Mouse (Mus musculus) liver, adult 2 months (tissue): ENCODE measurements around the gene Cacnb4. TPM values are rescaled to one million over a fixed set of nuclear protein-coding genes. Genes with fewer than 3 reads are reported as not detected.

Experiments used
- DNase-seq: peaks from one replicate; pipeline ENCODE4 v3.0.0-alpha.2; 2011; ENCODE audit warnings: low read depth, low spot score; ENCODE audit errors: extremely low read depth
- H3K27ac ChIP-seq: fragments of 200-500 bp; replicated peaks from 2 replicates; pipeline ENCODE4 v1.5.1; 2012; ENCODE audit warnings: low read depth, mild to moderate bottlenecking, control low read depth, inconsistent platforms, low read length; ENCODE audit not compliant: insufficient read depth
- H3K27me3 ChIP-seq: fragments of 200-500 bp; 2 replicates; pipeline ENCODE4 v1.6.1; 2012; ENCODE audit warnings: mild to moderate bottlenecking, moderate library complexity, low read length, inconsistent platforms; ENCODE audit not compliant: control insufficient read depth, insufficient read depth
- H3K36me3 ChIP-seq: fragments of 200-500 bp; 2 replicates; pipeline ENCODE4 v1.6.1; 2012; ENCODE audit warnings: low read length, inconsistent platforms; ENCODE audit not compliant: control insufficient read depth, insufficient read depth
- H3K4me1 ChIP-seq: fragments of 200-500 bp; 2 replicates; pipeline ENCODE4 v1.6.1; 2011; ENCODE audit warnings: low read length; ENCODE audit not compliant: control insufficient read depth, insufficient read depth
- H3K4me3 ChIP-seq: fragments of 200-500 bp; 2 replicates; pipeline ENCODE4 v1.5.1; 2011; ENCODE audit warnings: low read depth, mild to moderate bottlenecking, control low read depth, low read length, moderate library complexity; ENCODE audit not compliant: insufficient read depth
- H3K79me2 ChIP-seq: fragments of 200-500 bp; 2 replicates; pipeline ENCODE4 v1.6.1; 2012; ENCODE audit warnings: inconsistent platforms, mild to moderate bottlenecking, low read length, moderate library complexity; ENCODE audit not compliant: control insufficient read depth, insufficient read depth
- H3K9ac ChIP-seq: fragments of 200-500 bp; 2 replicates; pipeline ENCODE4 v1.6.1; 2012; ENCODE audit warnings: low read depth, mild to moderate bottlenecking, control low read depth, inconsistent platforms, low read length
- CTCF ChIP-seq: fragments of 200-500 bp; IDR thresholded peaks from 2 replicates; pipeline ENCODE4 v1.5.1; 2011; ENCODE audit warnings: low read depth, low read length, control low read depth
- POLR2A ChIP-seq: fragments of 200-500 bp; IDR thresholded peaks from 2 replicates; pipeline ENCODE4 v1.6.1; 2011; ENCODE audit warnings: low read length, control low read depth; ENCODE audit not compliant: insufficient read depth; ENCODE audit errors: extremely low read depth
- WGBS: fragments of 180-500 bp; shearing (Covaris S2); methylation state at CpG from one replicate; pipeline ENCODE4 v1.1.7; 2018; 5-methylcytosine and 5-hydroxymethylcytosine counted together
- polyA plus RNA-seq: library from polyadenylated mRNA; depleted of rRNA; stranded (reverse); fragments of >200 nt; gene quantifications from 2 replicates; pipeline ENCODE4 v1.2.3, GENCODE M21; 2012
- total RNA-seq: library from RNA; depleted of rRNA; stranded (reverse); fragments of >200 nt; gene quantifications from 2 replicates; pipeline ENCODE4 v1.2.3, GENCODE M21; 2014

Cacnb4 gene
- total and polyA plus RNA-seq, 2 experiments = 0.01 TPM; not detected in 1

GRCm38 (mm10) chr2:52670733-52671132, 5.9 kb downstream of the Cacnb4 start:
- no peak overlapping the region for H3K4me3 ChIP-seq
- H3K4me1 ChIP-seq = peaks cover 8% of the 10 kb centered on the region
- no peak overlapping the region for H3K9ac ChIP-seq
- H3K79me2 ChIP-seq = no peaks in the 10 kb centered on the region
- no peak for DNase-seq
- no peak overlapping the region for H3K27ac ChIP-seq
- 88% methylated on average over 5 of the region's 5 CpGs for WGBS
- TF ChIP-seq POLR2A = no peak
- no peak for TF ChIP-seq CTCF
- H3K36me3 ChIP-seq = no peaks in the 10 kb centered on the region
- peaks cover 4% of the 10 kb centered on the region for H3K27me3 ChIP-seq

- 92% methylated on average over 6 of the region's 6 CpGs for WGBS
- H3K9ac ChIP-seq = no peak overlapping the region
Observed at GRCm38 (mm10) chr2:52668480-52668879, 8.2 kb downstream of the Cacnb4 start.

GRCm38 (mm10) chr2:52656722-52657121, 19.9 kb downstream of the Cacnb4 start:
- TF ChIP-seq POLR2A (no peak), CTCF (no peak)
- Histone ChIP-seq H3K36me3 (no peaks in the 10 kb centered on the region), H3K27me3 (peaks cover 2% of the 10 kb centered on the region; the same call in 1 of the 2 replicates), H3K4me3 (no peak overlapping the region), H3K9ac (no peak overlapping the region), H3K4me1 (no peaks in the 10 kb centered on the region), H3K27ac (no peak overlapping the region), H3K79me2 (no peaks in the 10 kb centered on the region)
- WGBS = 92% methylated on average over 5 of the region's 5 CpGs
- DNase-seq = no peak

More at GRCm38 (mm10) chr2:52668480-52668879, 8.2 kb downstream of the Cacnb4 start:
- DNase-seq = no peak
- no peak overlapping the region for H3K4me3 ChIP-seq
- no peaks in the 10 kb centered on the region for H3K79me2 ChIP-seq
- no peak overlapping the region for H3K27ac ChIP-seq
- H3K36me3 ChIP-seq = no peaks in the 10 kb centered on the region
- TF ChIP-seq CTCF (no peak), POLR2A (no peak)
- H3K4me1 ChIP-seq = no peaks in the 10 kb centered on the region
- H3K27me3 ChIP-seq = no peaks in the 10 kb centered on the region; the same call in 1 of the 2 replicates

- Histone ChIP-seq H3K4me1 (no peaks in the 10 kb centered on the region), H3K27ac (no peak overlapping the region), H3K79me2 (no peaks in the 10 kb centered on the region), H3K27me3 (no peaks in the 10 kb centered on the region), H3K4me3 (no peak overlapping the region), H3K36me3 (no peaks in the 10 kb centered on the region), H3K9ac (no peak overlapping the region)
- TF ChIP-seq CTCF = no peak
- no peak for TF ChIP-seq POLR2A
- DNase-seq = no peak
- WGBS = 70% methylated on average over 4 of the region's 4 CpGs
Observed at GRCm38 (mm10) chr2:52654541-52654940, 22.1 kb downstream of the Cacnb4 start.

- H3K79me2 ChIP-seq = no peaks in the 10 kb centered on the region
- H3K36me3 ChIP-seq = no peaks in the 10 kb centered on the region
- H3K27ac ChIP-seq = no peak overlapping the region
- TF ChIP-seq POLR2A (no peak), CTCF (no peak)
- WGBS = 89% methylated on average over 6 of the region's 6 CpGs
- no peak overlapping the region for H3K9ac ChIP-seq
- H3K27me3 ChIP-seq = no peaks in the 10 kb centered on the region
- no peak for DNase-seq
- no peak overlapping the region for H3K4me3 ChIP-seq
- H3K4me1 ChIP-seq = no peaks in the 10 kb centered on the region
Observed at GRCm38 (mm10) chr2:52651547-52651946, 25.1 kb downstream of the Cacnb4 start.

GRCm38 (mm10) chr2:52647255-52647998, 29.2 kb downstream of the Cacnb4 start:
- Histone ChIP-seq H3K79me2 (no peaks in the 10 kb centered on the region), H3K36me3 (no peaks in the 10 kb centered on the region), H3K27ac (no peak overlapping the region), H3K9ac (no peak overlapping the region), H3K4me1 (no peaks in the 10 kb centered on the region), H3K27me3 (no peaks in the 10 kb centered on the region), H3K4me3 (no peak overlapping the region)
- DNase-seq = no peak
- 80% methylated on average over 8 of the region's 8 CpGs for WGBS
- TF ChIP-seq CTCF (no peak), POLR2A (no peak)
